Mouse (Mus musculus) layer of hippocampus, adult 8-10 months (tissue): ENCODE measurements at regions not wholly inside any gene's neighbourhood (a gene's known extent, or its start where the extent isn't known, plus 50 kb on each side); places are given as distances from the start of the nearest gene placed in this dataset.

ENCODE experiments used
- DNase-seq, 2 experiments: peaks; one replicate each; pipeline ENCODE4 v3.0.0; 2022; ENCODE audit warnings: low spot score in 2 of 2

DNA sequence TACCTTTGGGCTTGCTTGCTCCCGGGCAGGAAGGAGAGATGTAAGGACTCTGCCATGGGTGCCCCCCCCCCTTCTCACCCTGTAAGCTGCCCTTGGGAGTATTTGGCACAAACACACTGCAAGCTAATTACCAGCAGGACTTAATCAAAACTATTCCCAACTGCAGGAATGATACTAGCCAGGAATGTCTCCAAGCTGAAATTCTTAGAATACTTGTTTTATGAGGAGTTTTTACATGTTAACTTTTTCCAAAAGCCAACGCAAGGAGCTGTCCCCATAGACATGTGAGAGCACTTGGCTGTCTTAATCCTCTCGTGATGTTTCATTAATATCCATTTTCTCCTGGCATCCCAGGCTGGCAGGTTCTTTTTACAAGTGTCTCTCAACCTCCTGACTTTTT is 155.6 kb upstream of the Irx6 start:
- DNase-seq = no peak

- no peak for DNase-seq
These were observed 151.6 kb upstream of the Irx6 start for GRCm38 (mm10) chr8:92522519-92522918.

DNA sequence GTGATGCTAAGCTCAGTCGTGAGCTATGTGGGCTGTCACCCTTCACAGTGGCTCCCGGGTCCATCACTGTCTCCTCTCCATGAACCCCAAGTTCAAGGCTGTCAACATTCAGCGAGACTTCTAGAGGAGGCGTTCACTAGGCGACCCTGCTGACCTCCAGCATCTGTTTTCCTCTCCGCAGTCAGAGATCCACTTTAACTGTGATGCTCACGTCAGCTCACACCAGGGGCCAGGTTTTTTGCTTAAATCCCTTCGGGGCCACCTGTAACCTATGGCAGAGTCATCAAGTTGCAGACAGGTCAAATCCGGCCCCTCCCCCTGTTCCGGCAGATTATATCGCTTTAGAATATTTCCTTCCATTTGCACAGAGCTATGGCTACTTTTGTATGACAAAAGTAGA is 144.3 kb upstream of the Irx6 start:
- no peak for DNase-seq

GRCm38 (mm10) chr8:92540636-92541035 is 133.5 kb upstream of the Irx6 start:
- no peak for DNase-seq

- no peak for DNase-seq
These were observed 128.6 kb upstream of the Irx6 start for GRCm38 (mm10) chr8:92545347-92546059.

- DNase-seq = no peak
These were observed 118.9 kb upstream of the Irx6 start for GRCm38 (mm10) chr8:92555140-92555539.

- DNase-seq = peak in 1 of 2 experiments; percentile 4
These were observed 118.5 kb upstream of the Irx6 start for GRCm38 (mm10) chr8:92555631-92556030.

DNA sequence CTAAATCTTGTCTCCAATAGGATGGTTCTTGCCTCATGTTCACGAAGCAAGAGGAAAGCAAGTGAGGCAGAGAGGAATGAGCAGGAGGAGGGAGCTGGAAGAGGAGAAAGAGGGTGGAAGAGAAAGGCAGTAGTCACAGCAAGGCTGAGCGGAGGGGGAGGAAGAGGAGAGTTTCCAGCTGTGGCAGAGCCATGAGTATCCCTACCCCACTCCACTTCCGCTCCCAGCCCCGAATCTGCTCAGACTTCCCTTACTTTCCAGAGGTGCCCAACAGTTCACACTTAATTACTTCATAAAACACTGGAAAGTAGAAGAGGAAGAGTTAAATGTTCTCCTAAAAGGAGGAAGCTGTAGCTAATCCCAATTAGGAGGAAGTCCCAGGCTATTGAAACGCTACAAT is 111.6 kb upstream of the Irx6 start:
- no peak for DNase-seq

DNA sequence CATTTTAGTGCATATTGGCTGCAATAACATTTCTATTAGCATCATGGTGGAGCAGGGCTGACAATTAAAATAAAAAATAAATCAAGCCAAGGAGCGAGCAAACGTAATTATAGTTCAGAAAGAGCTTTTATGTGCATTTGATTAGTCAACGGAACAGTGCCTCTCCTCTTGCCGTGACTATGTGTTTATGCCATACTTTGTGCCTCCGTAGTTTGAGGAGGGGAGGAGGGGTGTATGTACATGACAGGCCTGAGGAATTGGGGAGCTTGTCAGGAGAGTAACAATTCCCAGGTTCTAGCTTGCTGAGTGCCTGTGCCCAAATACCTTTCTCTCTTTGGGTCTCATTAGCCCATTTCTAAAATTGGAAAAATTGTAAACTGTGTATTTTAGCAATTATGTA is 111.1 kb upstream of the Irx6 start:
- no peak for DNase-seq

DNA sequence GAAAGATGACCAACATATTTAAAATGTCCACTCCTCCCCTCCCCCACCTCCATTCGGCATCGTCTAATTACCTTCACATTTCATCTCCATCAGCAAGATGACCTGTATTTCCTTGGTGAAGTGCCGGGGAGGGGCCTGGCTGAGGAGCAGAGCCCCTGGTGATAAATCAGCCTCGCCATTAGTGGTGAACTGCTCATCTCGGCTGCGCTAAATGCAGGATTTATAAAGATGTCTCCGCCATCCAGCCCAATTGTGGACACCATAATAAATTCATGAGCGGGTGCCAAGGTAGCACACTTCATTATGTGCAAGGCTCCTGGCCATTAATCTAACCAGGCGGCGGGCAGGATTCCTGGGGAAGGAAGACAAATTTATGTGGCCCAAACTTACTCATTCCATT is 104.4 kb upstream of the Irx6 start:
- DNase-seq = no peak

DNA sequence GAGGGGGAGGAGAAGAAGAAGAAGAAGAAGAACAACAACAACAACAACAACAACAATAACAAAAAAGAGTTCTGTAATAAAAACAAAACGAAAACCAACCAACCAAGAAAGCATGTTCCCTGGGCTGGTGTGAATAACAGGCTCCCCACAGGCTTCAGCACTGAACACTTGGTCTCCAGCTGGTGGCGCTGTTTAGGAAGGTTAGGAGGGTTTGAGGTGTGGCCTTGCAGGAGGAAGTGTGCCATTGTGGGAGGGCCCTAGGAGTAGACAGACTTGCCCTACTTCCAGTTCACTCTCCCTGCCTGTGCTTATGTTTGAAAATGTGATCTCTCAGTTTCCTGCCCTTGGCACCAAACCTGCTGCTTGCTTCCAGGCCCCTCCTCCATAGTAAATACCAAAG is 94.6 kb upstream of the Irx6 start:
- no peak for DNase-seq

DNA sequence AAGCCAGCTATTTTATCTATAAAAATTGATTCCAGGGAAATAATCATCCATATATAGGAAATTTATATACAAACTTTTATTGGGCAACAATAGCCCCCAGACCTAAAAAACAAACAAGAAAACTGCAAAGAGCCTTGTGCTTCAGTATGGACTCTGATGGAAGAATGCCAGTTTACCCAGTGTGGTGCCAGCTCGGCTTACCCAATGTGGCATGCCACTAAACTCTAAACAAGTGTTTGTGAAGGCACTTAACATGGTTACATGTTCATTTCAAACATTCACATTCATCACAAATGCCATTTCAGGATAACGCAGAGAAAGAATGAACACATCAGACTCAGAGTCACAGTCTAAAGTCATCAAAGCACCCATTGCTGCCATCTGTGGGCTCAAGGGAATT is 93.0 kb upstream of the Irx6 start:
- DNase-seq = no peak

DNA sequence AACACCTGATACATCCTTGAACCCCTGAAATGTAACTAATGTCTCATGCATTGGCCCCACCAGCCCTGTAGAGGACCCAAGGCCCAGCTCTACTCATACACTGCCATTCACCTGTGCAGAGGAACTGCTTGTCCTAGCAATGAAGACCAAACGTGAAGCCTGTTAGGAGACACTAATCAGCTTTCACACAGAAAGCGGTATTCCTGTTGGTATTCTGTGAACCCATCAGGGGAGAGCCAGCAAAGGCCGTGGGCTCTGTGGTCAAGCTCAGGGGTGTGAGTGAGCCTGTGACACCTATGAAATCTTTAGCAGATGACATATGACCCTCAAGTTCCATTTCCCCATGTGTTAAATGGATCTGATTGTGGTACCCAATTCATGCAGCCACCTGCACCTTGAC is 73.3 kb upstream of the Irx6 start:
- DNase-seq = no peak

- no peak for DNase-seq
These were observed 71.1 kb upstream of the Irx6 start for GRCm38 (mm10) chr8:92602973-92603372.

DNA sequence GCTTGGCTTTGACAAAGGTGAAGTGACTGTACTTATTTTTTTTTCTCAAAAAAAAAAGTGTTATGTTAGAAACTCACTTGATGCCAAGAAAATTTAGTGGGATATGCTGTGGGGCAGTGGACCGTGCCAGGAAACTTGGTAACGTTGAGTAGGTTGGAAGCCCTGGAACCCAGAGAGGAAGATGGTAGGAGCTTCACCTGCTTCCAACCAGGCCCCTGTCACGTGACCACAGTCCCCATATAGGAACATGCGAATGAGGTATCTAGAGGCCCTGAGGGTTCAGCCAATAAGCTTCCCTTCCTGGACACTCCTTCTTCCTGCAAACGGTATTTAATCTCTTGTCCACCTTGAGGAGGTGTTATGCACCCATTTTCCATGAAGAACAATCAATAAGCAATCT is 68.5 kb upstream of the Irx6 start:
- no peak for DNase-seq

GRCm38 (mm10) chr8:92607604-92608003 is 66.5 kb upstream of the Irx6 start:
- no peak for DNase-seq

DNA sequence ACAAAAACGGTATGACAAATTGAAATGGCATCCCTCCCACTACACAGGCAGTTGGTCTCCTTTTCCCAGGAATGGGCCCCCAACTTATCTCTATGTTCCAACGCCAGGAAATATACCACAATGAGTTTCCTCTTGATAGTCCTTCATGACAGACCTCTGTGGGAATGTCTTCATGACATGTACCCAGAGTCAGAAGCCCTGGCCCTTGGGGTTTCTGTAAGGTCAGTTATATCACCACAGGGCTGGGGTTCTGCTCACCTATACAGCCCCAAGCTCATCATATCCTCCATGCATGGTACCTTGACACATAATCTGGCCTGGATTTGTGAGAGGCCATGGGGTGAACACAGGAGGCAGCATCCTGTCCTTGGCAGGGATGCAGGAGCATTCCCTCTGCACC is 64.2 kb upstream of the Irx6 start:
- no peak for DNase-seq

- DNase-seq = no peak
These were observed 63.5 kb upstream of the Irx6 start for GRCm38 (mm10) chr8:92610487-92611059.

DNA sequence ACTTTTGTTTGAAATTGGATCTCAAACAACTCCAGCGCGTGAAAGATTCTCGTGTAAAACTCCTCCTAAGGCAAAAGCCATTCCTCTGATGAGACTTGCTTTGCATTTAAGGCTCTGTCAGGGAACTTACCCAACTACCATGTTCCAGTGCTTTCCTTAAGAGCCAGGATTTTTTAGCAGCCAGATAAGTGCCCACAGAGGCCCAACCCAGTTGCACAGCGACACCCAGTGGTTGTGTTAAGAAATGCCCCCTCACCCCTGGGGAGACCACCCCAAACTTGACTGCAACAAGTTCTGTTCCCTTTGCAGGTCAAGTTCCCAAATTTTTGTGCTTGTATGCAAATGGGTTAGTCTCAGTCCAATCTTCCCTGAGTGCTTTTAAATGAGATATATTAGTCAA is 60.6 kb upstream of the Irx6 start:
- no peak for DNase-seq

- DNase-seq = no peak
These were observed 57.6 kb upstream of the Irx6 start for GRCm38 (mm10) chr8:92616341-92617115.

- peak; percentile 12 to 13 for DNase-seq
These were observed 55.8 kb upstream of the Irx6 start for GRCm38 (mm10) chr8:92618281-92618680.
